Mouse (Mus musculus) CD4-positive helper T cell, adult 2 months (primary cell): Measurements from ENCODE around the gene Lrmda.

ENCODE experiments used
- DNase-seq: peaks from one replicate; pipeline ENCODE4 v3.0.0-alpha.2; 2012; ENCODE audit warnings: low read depth, missing footprints, low spot score

Gene Lrmda

GRCm38 (mm10) chr14:22719968-22720367, 700.5 kb downstream of the Lrmda start:
- DNase-seq = no peak

- no peak for DNase-seq
Measured at GRCm38 (mm10) chr14:22721845-22722244, 702.3 kb downstream of the Lrmda start.

GRCm38 (mm10) chr14:22727548-22727947, 708.0 kb downstream of the Lrmda start:
- DNase-seq = no peak

- DNase-seq = no peak
Measured at GRCm38 (mm10) chr14:22728611-22729223, 709.2 kb downstream of the Lrmda start.

- no peak for DNase-seq
Measured at GRCm38 (mm10) chr14:22738603-22739002, 719.1 kb downstream of the Lrmda start.

- DNase-seq = no peak
Measured at GRCm38 (mm10) chr14:22742527-22742926, 723.0 kb downstream of the Lrmda start.

- no peak for DNase-seq
Measured at GRCm38 (mm10) chr14:22743264-22743663, 723.8 kb downstream of the Lrmda start.

- no peak for DNase-seq
Measured at GRCm38 (mm10) chr14:22744701-22745100, 725.2 kb downstream of the Lrmda start.

- no peak for DNase-seq
Measured at GRCm38 (mm10) chr14:22745263-22745881, 725.9 kb downstream of the Lrmda start.

GRCm38 (mm10) chr14:22745882-22746480, 726.5 kb downstream of the Lrmda start:
- DNase-seq = no peak

GRCm38 (mm10) chr14:22747816-22748215, 728.3 kb downstream of the Lrmda start:
- DNase-seq = no peak

GRCm38 (mm10) chr14:22750409-22750808, 730.9 kb downstream of the Lrmda start:
- DNase-seq = no peak

GRCm38 (mm10) chr14:22751290-22751689, 731.8 kb downstream of the Lrmda start:
- DNase-seq = no peak

GRCm38 (mm10) chr14:22754633-22755032, 735.1 kb downstream of the Lrmda start:
- no peak for DNase-seq

GRCm38 (mm10) chr14:22757493-22757892, 738.0 kb downstream of the Lrmda start:
- no peak for DNase-seq

GRCm38 (mm10) chr14:22759216-22759615, 739.7 kb downstream of the Lrmda start:
- no peak for DNase-seq

- DNase-seq = no peak
Measured at GRCm38 (mm10) chr14:22759673-22760072, 740.2 kb downstream of the Lrmda start.

GRCm38 (mm10) chr14:22760241-22761039, 740.9 kb downstream of the Lrmda start:
- no peak for DNase-seq

- DNase-seq = no peak
Measured at GRCm38 (mm10) chr14:22781709-22782108, 762.2 kb downstream of the Lrmda start.

- DNase-seq = no peak
Measured at GRCm38 (mm10) chr14:22782365-22782764, 762.9 kb downstream of the Lrmda start.

- DNase-seq = no peak
Measured at GRCm38 (mm10) chr14:22783211-22784161, 764.0 kb downstream of the Lrmda start.
